Mouse (Mus musculus) fibroblast of lung, adult 2 months (primary cell): ENCODE data around the gene Mdp1.

Source experiments
- DNase-seq: peaks from one replicate; pipeline ENCODE4 v3.0.0-alpha.2; 2011; ENCODE audit warnings: low read depth

Mdp1 gene

GRCm38 (mm10) chr14:55659960-55660573 lies at the start of gene Mdp1:
Mdp1 (minus strand) TSS chr14:55660508.
- peak; percentile 65 for DNase-seq

- no peak for DNase-seq
Measured at GRCm38 (mm10) chr14:55709509-55709908, 49.2 kb upstream of the Mdp1 start.

DNA sequence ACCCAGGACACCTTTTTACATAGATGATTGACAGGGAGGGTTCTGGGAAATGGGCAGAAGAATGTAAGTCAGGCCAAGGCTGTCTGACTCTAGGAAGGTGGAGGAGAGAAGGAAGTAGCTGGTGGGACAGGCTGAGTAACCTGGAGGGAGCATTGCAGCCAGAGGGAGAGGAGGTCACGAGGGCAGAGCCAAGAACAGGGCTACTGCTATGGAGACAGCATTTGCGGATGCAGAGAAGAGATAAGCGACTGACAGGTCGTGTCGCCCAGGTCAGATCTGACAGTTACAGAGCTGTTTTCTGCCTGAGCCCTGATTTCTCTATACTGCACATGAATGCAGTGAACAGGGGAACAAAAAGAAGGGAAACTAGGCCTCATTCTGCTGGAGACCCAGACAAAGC lies 47.1 kb upstream of the Mdp1 start:
- DNase-seq, result no peak

DNA sequence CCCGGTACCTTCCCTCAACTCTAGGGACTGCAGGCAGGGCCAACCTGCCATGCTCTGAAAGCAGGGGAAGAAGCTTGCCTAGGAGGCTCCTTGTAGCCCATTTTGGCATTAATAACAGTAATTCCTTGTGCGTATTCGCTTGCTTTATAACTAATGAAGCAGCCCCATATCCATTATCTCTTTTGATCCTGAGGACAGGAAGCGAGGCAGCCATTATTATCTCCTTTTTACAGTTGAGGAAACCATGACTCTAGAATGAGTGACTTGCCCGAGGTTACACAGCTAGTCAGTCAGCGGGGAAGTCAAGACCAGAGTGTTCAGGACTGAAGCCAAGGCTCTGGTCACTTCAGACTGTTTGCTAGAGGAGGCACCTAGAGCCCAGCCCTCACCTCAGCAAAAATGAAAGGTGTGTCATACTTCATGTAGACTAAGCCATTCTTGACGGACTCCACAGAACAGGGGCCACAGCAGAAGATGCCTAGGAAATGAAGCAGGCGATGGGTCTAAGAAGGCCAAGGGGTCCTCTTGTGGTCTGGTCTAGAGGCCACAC lies 45.8 kb upstream of the Mdp1 start:
- DNase-seq, result no peak

GRCm38 (mm10) chr14:55702761-55703160 lies 42.5 kb upstream of the Mdp1 start:
- DNase-seq, result no peak

- no peak for DNase-seq
Measured at GRCm38 (mm10) chr14:55701131-55701530, 40.8 kb upstream of the Mdp1 start.

DNA sequence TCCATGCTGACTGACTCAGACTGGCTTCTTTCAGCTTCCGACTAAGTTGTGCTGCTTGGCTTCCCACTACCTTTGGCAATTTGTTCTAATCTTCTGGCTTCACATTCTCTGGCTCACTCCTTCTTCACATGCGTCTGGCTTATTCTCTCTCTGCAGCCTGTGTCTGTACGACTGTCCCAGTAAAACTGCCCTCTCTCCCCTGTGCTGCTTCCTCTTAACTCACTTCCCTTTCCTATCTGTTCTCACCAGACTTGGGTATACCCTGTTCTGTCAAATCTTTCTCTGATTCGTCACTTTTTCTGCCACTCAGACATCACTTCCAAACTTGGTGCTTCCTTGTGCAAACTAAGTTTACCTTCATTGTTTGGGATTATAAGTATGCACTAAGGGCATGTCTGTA lies 36.9 kb upstream of the Mdp1 start:
- no peak for DNase-seq

- DNase-seq, result no peak
Measured at GRCm38 (mm10) chr14:55689433-55689832, 29.1 kb upstream of the Mdp1 start.

DNA sequence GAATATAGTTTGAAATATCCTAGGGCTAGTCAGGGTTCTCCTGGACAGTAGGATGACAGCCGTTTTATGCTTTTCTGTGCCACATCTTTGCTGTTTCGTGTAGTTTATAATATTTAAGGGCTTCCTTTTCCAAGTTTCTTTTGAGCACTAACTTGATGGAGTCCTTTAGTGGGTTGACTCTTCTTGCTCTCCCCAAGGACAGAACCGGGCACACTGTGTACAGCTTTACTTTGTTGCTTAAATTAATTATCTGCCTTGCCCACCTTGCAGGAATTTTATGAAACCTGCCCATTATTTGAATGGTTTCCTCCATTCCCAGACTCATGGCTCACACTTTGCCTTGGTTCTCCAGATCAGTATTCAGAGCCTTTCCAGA lies 21.8 kb upstream of the Mdp1 start:
- no peak for DNase-seq

- peak; percentile 98 for DNase-seq
Measured at GRCm38 (mm10) chr14:55681160-55682117, 21.1 kb upstream of the Mdp1 start, which contains the start of gene Tinf2. Tinf2 (minus strand) TSS chr14:55681820.

DNA sequence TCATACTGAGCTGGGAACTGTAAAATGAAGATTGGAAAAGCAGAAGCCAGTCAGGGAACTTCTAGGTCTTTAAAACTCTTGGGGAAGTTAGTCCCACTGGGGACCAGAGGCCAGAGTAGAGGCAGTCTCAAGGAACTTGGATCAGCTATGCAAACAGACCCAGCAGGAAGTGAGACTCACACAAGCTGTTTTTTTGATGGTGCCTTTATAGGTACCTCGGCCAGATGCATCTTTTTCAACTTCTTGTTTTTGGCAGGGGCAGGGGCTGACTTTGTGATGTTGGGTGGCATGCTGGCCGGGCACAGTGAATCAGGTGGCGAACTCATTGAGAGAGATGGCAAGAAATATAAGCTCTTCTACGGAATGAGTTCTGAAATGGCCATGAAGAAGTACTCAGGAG lies 17.3 kb upstream of the Mdp1 start:
- DNase-seq, result no peak

- no peak for DNase-seq
Measured at GRCm38 (mm10) chr14:55672741-55673060, 12.4 kb upstream of the Mdp1 start.

- DNase-seq, result peak; percentile 97
Measured at GRCm38 (mm10) chr14:55671833-55672740, 11.8 kb upstream of the Mdp1 start, which contains the start of the genes Gmpr2 and Nedd8. Gmpr2 (plus strand) TSS chr14:55671941. Nedd8 (minus strand) TSS chr14:55672124.

- DNase-seq, result no peak
Measured at GRCm38 (mm10) chr14:55671486-55671832, 11.2 kb upstream of the Mdp1 start.

DNA sequence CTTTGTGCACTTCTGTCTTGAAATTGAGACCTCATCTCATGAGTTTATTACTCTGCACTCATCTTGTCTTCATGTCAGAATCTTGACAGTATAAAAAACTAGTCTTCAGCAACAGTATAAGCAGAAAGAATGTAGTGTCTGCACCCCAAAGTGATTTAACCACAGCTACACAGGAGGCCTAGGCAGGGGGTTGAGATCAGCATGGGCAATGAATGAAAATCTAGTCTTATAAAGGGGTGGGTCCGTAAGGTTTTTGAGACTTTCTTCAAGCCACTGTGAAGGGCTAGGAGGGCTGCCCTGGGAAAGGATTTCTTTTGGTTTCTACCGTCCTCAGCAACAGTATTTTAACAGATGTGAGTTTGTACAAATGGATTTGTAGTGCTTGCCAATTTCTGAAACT lies 328 bp upstream of the Mdp1 start:
- DNase-seq, result no peak

DNA sequence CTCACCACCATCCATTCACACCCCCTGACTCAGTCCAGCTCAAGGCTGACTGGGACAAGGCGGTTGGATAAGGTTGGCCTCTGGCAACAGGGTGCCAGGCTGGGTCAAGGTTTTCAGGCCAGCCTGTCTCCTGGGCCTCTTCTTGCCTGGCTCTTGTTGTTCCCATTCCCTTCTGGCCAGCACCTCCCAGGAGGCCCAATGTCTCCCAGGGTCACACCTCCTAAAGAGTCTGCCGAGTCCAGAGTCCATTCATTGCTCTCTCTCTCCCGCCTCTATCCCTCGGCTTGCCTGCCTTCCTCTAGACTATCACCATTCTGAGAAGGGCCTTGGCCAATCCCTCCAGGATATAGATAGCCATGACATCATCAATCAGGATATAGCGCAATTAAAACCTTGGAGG lies 2.3 kb downstream of the Mdp1 start:
- DNase-seq, result no peak

DNA sequence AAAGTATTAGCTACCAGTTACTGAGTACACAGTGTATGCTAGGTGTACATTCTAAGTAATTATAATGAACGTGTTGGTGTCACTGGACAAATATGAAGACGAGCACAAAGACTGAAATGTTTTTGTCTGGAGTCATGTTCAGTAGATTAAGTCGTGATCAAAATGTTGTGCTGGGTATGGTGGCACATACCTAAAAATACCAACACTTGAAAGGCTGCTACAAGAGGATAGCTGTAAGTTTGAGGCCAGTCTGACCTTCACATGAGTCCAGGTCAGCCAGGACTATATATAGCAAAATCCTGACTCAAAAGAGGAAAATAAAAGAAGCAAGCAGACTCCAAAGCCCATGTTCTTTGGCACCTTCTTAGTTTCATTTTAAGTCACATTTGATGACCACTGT lies 3.4 kb downstream of the Mdp1 start:
- no peak for DNase-seq

DNA sequence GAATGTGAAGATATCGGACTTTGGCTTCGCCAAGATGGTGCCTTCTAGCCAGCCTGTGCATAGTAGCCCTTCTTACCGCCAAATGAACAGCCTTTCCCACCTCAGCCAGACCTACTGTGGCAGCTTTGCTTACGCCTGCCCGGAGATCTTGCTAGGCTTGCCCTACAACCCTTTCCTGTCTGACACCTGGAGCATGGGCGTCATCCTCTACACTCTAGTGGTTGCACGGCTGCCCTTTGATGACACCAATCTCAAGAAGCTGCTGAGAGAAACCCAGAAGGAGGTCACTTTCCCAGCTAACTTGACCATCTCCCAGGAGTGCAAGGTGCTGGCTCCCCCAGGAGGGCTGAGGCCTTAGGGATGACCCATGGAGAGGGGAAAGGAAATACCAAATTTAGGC lies 8.8 kb downstream of the Mdp1 start:
- DNase-seq, result no peak

GRCm38 (mm10) chr14:55649884-55650283 lies 10.4 kb downstream of the Mdp1 start, which contains the start of gene Tssk4:
Tssk4 (plus strand) TSS chr14:55650184.
- DNase-seq, result no peak

DNA sequence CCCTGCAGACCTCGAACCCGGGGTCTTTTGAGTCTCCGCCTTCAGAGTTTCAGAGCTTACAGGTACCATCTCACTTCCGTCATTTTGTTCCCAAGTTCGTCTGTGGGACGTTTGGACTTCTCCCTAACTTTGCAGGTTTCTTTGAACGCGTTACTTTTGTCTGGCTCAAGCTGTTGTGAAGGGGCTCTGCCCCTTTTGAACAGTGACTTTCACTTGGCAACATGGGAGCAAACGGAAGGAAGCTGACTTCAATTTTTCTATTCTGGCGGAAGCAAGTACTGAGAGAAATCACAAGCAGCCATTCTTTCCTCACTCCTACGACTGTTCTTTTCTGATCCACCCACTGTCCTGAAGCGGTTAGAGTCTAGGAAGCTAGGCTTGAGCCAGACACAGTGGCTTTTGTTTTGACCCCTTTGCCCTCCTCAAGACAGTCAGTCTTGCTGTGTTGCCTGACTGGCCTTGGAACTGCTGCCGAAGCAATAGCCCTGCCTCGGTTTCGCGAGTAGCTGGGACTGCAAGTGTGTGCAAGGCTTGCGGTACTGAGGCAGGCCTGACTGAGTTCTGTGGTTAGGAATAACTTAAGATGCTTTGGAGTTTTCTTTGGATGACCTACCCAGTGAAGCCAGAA lies 15.9 kb downstream of the Mdp1 start:
- peak; percentile 29 for DNase-seq

- peak; percentile 63 for DNase-seq
Measured at GRCm38 (mm10) chr14:55643060-55643907, 17.0 kb downstream of the Mdp1 start, which contains the start of gene Tm9sf1. Tm9sf1 (minus strand) TSS chr14:55643806.
